Mouse (Mus musculus): ENCODE measurements around the gene Nol4l.
"Not testable (repeated sequence)": the region's sequence is repeated elsewhere in the genome, so short reads cannot be mapped to it uniquely, and the experiment has no call there.

Gene Nol4l

DNA sequence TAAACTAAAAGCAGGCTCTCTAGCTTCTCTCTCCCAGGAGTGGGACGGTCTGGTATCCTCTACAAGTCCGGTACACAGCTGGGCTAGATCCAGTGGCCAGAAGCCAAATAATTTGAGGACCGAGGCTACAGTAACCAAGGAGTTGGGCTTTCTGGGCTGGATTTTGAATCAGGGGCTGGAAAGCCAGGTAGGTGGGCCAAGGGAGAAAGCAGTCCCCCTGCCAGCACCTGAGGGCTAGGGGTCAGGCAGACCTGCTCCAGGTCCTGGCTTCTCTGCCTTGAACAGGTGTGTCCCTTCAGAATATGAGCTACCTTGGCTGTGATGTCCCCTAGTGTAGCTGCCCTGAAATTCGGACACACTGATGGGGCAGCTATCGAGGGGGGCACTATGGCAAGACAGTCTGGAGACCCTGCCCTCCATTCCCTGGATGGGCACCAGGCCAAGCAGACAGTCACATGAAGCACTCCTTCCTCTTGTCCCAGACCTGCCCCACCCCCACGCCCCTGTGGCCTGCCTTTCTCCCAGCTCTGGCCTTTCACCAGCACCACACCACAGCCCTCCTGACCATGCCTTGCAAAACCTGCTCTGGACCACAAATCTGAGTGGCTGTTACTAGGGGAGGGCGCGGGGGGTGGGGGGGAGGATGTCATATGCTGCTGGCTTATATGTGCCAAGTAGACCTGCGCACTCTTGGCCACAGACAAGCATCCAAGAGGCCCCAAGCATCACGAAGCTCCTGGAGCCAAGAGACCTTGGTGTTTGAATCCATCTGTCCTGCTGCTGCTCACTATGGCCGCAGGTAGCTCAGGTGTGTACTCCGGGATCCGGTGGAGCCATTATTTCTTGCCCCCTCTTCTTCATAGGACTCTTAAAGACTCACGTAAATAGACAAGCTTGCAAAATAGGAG is 17.1 kb downstream of the Nol4l start:
- no peak for DNase-seq (ENCODE audit: low spot score)

- DNase-seq (ENCODE audit: low spot score): no peak
Measured at GRCm38 (mm10) chr2:153511562-153511961, 18.2 kb downstream of the Nol4l start.

DNA sequence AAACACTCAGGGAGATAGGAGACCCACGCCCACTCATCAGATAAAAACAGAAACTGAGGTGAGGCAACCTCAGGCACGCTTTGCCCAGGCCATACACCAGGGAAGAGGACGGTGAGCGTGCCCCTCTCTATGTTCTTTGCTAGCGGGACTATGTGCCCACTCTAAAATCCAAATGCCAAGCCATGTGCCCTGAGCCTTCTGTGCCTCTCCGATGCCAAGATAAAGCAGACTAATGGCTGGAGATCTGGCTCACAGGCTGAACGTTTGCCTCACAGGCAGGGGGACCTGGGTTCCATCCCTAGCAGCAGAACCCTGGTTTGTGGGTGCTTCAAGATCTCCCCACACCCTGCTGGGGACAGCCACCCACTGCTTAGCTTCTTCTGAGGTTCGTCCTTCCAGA is 19.6 kb downstream of the Nol4l start:
- DNase-seq (ENCODE audit: low spot score): no peak

DNA sequence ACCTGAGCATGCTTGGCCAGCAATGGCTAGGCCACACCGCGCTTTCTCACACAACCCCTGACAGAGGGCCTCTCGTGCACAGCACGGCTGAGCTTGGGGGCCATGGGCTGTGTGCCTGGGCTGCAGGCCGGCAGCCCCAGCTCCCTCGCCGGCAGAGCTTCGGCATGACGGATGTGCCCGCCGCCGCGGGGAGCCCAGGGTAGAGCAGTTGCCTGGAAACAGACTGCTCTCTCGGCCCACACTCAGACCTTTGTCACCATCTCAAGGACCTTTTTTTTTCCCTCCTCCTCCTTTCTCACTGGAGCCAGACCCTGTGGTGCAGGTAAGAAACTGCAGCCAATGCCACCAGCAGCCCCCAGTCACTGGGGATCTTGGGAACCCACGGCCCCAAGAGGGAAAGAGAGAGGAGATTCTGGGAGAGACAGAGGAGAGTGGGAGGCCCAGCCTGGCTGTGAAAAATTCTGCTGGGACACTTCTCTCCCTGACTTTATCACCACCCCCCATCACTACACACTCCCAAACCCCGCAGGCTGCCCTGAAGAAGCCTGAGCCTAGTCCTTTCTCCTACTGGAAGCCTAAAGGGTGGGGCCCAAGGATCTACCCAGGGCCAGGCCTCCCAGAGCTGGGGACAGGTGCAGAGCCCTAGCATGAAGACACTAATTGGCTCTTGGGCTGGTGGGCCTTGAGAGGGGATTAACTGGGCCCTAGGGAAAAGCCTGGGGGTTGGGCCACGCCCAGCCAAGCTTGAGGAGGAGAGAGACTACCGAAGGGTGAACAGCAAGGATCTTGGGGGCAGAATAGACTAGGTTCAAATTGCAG is 20.4 kb downstream of the Nol4l start:
- DNase-seq (ENCODE audit: low spot score): no peak

DNA sequence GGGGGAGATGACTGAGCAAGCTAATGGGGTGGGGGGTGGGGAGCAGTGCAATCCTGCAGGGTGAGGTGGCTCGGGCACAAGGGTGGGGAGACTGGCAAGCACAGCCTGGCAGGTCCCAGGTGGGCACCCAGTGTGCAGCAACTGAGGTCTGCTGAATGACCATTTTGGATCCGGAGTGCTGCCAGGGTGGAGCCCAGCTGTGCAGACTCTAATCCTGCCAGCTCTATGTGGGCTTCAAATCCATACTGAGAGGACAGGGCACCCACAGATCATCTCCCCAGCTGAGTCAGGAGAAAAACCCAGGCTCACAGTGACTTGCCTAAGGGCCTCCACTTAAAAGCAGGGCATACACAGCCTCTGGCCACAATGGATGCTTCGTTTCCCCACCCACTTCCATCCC is 21.4 kb downstream of the Nol4l start:
- DNase-seq (ENCODE audit: low spot score): no peak

DNA sequence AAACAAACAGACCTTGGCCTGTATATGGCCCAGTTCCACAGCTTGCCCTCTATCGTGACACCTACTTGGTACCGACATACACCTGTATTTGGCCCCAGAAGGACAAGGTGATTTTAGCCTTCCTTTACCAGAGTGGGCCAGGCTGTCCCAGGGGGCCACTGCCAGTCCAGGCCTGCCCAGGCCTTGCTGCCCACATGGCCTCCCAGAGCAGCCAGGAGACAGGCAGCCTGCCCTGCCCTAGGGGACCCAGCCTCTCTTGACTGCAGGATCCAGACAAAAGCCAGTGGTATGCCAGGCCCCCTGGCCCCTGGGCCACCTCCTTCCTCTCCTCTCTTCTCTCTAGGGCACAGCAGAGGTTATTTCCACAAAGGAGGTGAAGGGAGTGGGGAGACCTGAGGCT is 21.8 kb downstream of the Nol4l start:
- no peak for DNase-seq (ENCODE audit: low spot score)

DNA sequence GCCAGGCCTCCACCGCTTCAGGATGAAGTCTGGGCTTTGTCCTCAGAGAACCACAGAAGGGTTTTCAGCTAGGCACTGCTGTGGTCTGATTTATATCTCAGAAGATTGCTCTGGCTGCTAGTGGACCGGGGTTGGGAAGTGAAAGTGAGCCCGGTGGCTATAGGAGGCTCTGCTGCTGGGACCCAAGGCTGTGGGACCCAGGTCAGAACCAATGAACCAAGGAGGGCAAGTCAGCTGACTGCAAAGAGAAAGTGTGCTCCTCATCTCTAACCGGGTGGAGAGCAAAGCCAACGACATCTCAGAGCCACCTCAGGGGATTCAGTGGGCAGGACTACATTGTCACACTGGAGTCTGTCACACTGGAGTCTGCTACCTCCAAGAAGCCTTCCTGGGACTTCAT is 23.4 kb downstream of the Nol4l start:
- DNase-seq (ENCODE audit: low spot score): no peak

GRCm38 (mm10) chr2:153499154-153499553 is 30.6 kb downstream of the Nol4l start:
- no peak for DNase-seq (ENCODE audit: low spot score)

DNA sequence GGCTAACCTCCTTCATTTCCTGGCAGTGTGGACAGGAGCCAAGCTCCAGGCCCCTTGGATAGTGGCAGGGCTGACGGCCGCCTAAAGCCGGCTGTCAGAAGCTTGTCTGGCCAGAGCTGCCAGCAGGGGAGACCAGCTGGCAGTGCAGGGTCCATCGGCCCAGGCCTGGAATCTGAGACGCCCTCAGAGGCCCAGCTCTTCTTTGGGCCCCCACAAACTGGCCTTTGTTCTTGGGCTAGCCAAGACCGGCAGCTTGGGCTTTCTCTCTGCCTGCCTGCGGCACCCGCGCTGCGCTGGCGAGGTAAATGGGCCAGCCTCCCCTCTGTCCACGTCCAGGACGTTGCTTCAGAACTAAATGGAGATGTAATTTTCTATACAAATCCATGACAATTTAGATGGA is 32.9 kb downstream of the Nol4l start:
- no peak for DNase-seq (ENCODE audit: low spot score)

- DNase-seq (ENCODE audit: low spot score): no peak
Measured at GRCm38 (mm10) chr2:153496301-153496700, 33.5 kb downstream of the Nol4l start.

DNA sequence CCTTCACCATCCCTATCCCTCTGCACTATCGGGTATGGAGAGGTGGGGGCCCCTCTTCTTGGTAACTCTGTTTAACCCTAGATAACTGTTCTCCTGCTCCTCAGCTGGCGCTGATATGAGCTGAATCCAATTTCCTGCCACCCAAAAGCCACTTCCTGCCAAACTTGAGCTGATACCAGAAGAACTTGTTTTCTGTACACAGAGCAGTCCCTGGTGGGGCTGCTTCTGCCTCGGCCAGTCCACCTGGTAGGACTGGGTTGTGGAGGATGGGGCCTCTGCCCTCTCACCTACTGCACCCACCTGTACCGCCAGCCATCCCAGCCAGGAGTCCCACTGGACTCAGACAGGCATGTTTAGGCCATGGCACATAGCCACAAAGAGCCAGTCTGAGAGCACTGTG is 34.0 kb downstream of the Nol4l start:
- peak; percentile 61 for DNase-seq (ENCODE audit: low spot score)

GRCm38 (mm10) chr2:153495391-153495790 is 34.4 kb downstream of the Nol4l start:
- not testable (repeated sequence) for DNase-seq (ENCODE audit: low spot score)

- peak; percentile 41 for DNase-seq (ENCODE audit: low spot score)
Measured at GRCm38 (mm10) chr2:153494293-153494811, 35.4 kb downstream of the Nol4l start.

GRCm38 (mm10) chr2:153493781-153494292 is 35.9 kb downstream of the Nol4l start:
- peak; percentile 49 for DNase-seq (ENCODE audit: low spot score)

DNA sequence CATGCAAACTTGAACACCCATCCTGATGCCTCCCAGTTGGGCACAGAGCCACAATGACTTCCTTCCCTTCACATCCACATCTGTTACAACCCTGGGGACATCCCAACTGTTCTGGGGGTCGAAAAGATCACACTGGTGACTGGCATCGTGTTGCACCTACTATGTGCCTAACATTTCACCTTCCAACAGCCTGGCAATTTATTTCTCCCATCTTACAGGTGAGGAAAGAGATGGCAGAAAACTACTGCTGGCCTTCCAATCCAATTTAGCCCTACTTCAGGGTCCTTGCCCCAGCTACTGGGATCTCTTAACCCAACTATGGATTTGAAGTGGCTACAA is 36.4 kb downstream of the Nol4l start:
- no peak for DNase-seq (ENCODE audit: low spot score)

GRCm38 (mm10) chr2:153492573-153493392 is 37.0 kb downstream of the Nol4l start, which contains the start of gene 4930404H24Rik:
4930404H24Rik (plus strand) TSS chr2:153492790.
- DNase-seq (ENCODE audit: low spot score): peak; percentile 66

- DNase-seq (ENCODE audit: low spot score): peak; percentile 24
Measured at GRCm38 (mm10) chr2:153492179-153492517, 37.6 kb downstream of the Nol4l start.

- no peak for DNase-seq (ENCODE audit: low spot score)
Measured at GRCm38 (mm10) chr2:153491512-153492178, 38.1 kb downstream of the Nol4l start.

DNA sequence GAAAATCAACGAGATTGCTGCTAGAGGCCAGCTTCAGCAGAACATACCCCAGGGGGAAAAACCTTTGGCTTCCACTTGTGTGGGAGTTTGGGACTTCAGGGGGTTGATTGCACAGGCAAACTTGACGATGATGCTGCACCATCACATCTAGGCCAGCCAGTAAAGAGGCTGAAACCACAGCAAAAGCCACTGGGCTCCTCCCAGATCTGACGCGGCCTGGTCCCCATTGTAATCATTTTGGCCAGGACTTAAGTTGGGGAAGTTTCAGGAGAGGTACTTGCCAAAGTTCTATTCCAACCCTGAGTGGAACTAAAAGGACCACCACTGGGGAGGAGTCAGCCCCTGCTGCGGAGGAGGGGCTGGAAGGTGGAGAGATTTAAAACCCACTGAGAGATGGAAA is 38.8 kb downstream of the Nol4l start:
- DNase-seq (ENCODE audit: low spot score): no peak

DNA sequence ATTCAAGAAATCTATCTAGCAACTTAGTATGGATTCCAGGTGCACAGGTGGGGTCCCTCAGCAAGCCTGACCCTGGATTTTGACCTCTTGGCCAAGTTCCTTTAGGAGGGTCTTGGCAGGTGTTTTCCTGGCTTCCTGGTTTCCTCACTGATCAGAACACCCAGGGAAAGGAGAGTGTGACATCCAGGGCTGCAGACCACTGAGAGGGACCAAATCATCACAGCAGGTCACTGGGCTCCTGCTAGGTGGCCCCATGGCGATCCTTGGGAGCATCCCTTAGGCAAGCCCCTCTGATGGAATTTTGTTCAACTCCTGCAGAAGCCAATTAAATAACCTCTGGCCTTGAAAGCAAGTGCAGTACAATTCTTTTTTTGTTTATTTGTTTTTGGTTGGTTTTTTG is 39.7 kb downstream of the Nol4l start:
- DNase-seq (ENCODE audit: low spot score): no peak

GRCm38 (mm10) chr2:153484071-153484470 is 45.7 kb downstream of the Nol4l start:
- no peak for DNase-seq (ENCODE audit: low spot score)

Data from urinary bladder, postnatal 25 days (tissue).